Mouse (Mus musculus) retina, embryonic 14.5 days (tissue): ENCODE data around the gene Cryge.

ENCODE experiments used
- DNase-seq: peaks from one replicate; pipeline ENCODE4 v3.0.0-alpha.2; 2015; ENCODE audit warnings: low spot score

The Cryge gene

GRCm38 (mm10) chr1:65012726-65013125, 38.2 kb downstream of the Cryge start:
- DNase-seq, result no peak

DNA sequence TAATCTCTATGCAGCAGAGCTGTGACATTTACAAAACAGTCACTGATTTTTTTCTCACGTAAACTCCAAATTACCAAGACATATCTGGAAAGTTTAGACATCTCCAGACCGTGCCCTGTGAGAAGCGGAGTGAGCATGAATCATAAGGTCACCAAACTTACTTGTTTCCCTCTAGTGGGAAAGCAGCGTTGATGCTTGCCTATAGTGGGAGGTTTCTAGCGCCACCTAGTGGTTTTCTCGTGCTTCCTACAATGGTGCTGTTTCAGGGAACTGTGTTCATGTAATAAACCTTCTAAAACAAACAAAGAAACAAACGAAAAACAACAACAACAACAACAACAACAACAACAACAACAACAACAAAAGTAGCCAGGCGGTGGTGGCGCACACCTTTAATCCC, 40.8 kb downstream of the Cryge start:
- peak; percentile 97 for DNase-seq

DNA sequence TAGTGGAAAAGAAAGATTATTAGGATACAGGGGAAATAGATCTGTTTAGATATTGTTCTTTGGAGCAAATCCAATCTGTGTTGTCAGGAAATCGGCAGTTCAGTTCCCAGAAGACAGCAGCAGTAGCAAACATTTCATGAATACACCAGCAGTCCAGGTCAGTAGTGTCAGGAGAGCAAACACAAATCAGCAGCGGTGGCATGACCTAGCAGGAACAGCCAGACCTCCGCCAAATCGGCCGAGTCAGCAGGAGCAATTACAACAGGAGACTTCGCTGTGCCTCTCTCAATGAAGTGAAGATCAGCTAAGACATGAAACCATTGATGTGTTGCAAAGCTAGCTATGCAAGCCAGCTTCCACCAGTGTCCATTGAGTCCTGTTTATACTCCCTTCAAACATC, 45.4 kb downstream of the Cryge start:
- no peak for DNase-seq

GRCm38 (mm10) chr1:65004526-65004925, 46.4 kb downstream of the Cryge start:
- DNase-seq, result no peak
